Mouse (Mus musculus) cortical plate, adult 2 months (tissue): ENCODE measurements around the gene Alppl2.

Source experiments
- CTCF ChIP-seq: fragments of 200-500 bp; IDR thresholded peaks from 2 replicates; pipeline ENCODE4 v1.5.1; 2011; ENCODE audit warnings: mild to moderate bottlenecking, control low read depth, low read length; ENCODE audit not compliant: insufficient read depth; ENCODE audit errors: extremely low read depth
- POLR2A ChIP-seq: fragments of 200-500 bp; IDR thresholded peaks from 2 replicates; pipeline ENCODE4 v1.6.1; 2011; ENCODE audit warnings: mild to moderate bottlenecking, low read length, control low read depth; ENCODE audit not compliant: insufficient read depth; ENCODE audit errors: extremely low read depth

DNA sequence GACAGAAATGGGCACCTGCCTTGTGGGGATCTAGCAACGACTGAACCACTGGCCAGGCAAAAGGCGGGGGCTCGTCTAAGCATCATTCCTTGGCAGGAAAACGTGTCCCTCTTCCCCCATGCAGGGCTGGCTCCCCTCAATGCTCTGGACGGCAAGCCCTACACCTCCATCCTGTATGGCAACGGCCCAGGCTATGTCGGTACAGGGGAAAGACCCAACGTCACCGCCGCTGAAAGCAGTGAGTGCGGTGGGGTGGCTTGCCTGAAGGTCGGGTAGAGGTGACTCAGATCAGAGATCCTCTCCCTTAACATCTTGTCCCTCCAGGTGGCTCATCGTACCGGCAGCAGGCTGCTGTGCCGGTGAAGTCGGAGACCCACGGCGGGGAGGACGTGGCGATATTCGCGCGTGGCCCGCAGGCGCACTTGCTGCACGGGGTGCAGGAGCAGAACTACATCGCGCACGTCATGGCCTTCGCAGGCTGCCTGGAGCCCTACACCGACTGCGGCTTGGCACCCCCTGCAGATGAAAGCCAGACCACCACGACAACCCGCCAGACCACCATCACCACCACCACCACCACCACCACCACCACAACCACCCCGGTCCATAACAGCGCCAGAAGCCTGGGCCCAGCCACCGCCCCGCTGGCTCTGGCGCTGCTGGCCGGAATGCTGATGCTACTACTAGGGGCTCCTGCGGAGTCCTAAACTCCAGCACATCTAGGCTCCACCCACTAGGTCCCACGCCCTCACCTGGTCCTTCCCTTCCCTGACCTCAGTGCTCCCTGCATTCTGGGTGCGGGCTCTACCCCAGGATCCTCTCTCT lies 37.7 kb upstream of the Alppl2 start:
- TF ChIP-seq CTCF: no peak
- no peak for TF ChIP-seq POLR2A
